Mouse (Mus musculus) thymus, adult 2 months (tissue): ENCODE data around the gene Arrdc5. TPM values are rescaled to one million over a fixed set of nuclear protein-coding genes. Genes with fewer than 3 reads are reported as not detected.

Experiments used
- DNase-seq: peaks from one replicate; pipeline ENCODE4 v3.0.0; 2021
- H3K27ac ChIP-seq: fragments of 200-500 bp; 2 replicates; pipeline ENCODE4 v1.5.1; 2012; ENCODE audit warnings: low read length, control low read depth; ENCODE audit not compliant: control insufficient read depth, insufficient read depth
- H3K27me3 ChIP-seq: fragments of 200-500 bp; 2 replicates; pipeline ENCODE4 v1.6.1; 2012; ENCODE audit warnings: mild to moderate bottlenecking, low read length, moderate library complexity, mixed read lengths; ENCODE audit not compliant: control insufficient read depth, insufficient read depth
- H3K36me3 ChIP-seq: fragments of 200-500 bp; 2 replicates; pipeline ENCODE4 v1.6.1; 2012; ENCODE audit warnings: mild to moderate bottlenecking, low read length, moderate library complexity; ENCODE audit not compliant: control insufficient read depth, insufficient read depth
- H3K4me1 ChIP-seq: fragments of 200-500 bp; replicated peaks from 2 replicates; pipeline ENCODE4 v1.6.1; 2012; ENCODE audit warnings: low read length; ENCODE audit not compliant: control insufficient read depth, insufficient read depth
- H3K4me3 ChIP-seq: fragments of 200-500 bp; 2 replicates; pipeline ENCODE4 v1.5.1; 2012; ENCODE audit warnings: mild to moderate bottlenecking, low read length, control low read depth, moderate library complexity; ENCODE audit not compliant: control insufficient read depth, insufficient read depth
- CTCF ChIP-seq: fragments of 200-500 bp; IDR thresholded peaks from 2 replicates; pipeline ENCODE4 v1.5.1; 2012; ENCODE audit warnings: mild to moderate bottlenecking, control low read depth, low read length, moderate library complexity, borderline replicate concordance; ENCODE audit not compliant: control insufficient read depth, poor library complexity, insufficient read depth; ENCODE audit errors: extremely low read depth
- POLR2A ChIP-seq: fragments of 200-500 bp; IDR thresholded peaks from 2 replicates; pipeline ENCODE4 v1.6.1; 2012; ENCODE audit warnings: mild to moderate bottlenecking, low read length, control low read depth, moderate library complexity; ENCODE audit not compliant: control insufficient read depth, poor library complexity, insufficient read depth; ENCODE audit errors: extremely low read depth
- WGBS: fragments of 180-500 bp; shearing (Covaris S2); methylation state at CpG from one replicate; pipeline ENCODE4 v1.1.7; 2018; 5-methylcytosine and 5-hydroxymethylcytosine counted together
- polyA plus RNA-seq: library from polyadenylated mRNA; depleted of rRNA; stranded (reverse); fragments of >200 nt; gene quantifications from 2 replicates; pipeline ENCODE4 v1.2.3, GENCODE M21; 2012

The Arrdc5 gene
- polyA plus RNA-seq, 1 experiment = not detected

- Histone ChIP-seq H3K27ac (peak overlapping the region; percentile 61; the same call in 1 of the 2 replicates), H3K4me1 (peaks cover 4% of the 10 kb centered on the region), H3K36me3 (no peaks in the 10 kb centered on the region), H3K27me3 (no peaks in the 10 kb centered on the region), H3K4me3 (no peak overlapping the region)
- 82% methylated on average over 3 of the region's 3 CpGs for WGBS
- no peak for TF ChIP-seq CTCF
- no peak for TF ChIP-seq POLR2A
- no peak for DNase-seq
These were observed 30.3 kb downstream of the Arrdc5 start for GRCm38 (mm10) chr17:56269741-56270140.

DNA sequence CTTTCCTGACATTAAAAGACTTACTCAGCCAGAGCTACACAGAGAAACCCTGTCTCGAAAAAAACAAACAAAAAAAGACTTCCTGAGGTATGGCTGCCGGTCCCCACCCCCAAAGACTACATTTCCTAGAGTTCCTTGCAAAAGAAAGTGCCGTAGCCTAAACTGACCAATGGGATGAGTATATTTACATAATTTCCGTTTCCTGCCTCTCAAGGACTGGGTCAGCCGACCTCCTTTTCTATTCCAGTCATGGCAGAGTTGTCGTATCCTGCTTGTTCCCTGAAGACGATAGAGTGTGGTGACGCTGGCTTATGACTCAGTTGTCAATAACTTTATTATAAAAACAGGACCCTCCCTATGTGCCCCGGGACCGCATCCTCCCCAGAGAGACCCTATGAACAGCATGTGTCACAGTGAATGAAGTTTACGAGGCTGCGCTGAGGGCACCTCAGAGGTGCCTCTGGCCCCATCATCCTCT lies 30.9 kb downstream of the Arrdc5 start:
- H3K4me1 ChIP-seq = peaks cover 4% of the 10 kb centered on the region
- H3K4me3 ChIP-seq = peak overlapping the region; percentile 21; the same call in 1 of the 2 replicates
- WGBS = 18% methylated on average over 12 of the region's 12 CpGs
- peak; percentile 63 for DNase-seq
- H3K27me3 ChIP-seq = no peaks in the 10 kb centered on the region
- H3K36me3 ChIP-seq = no peaks in the 10 kb centered on the region
- no peak for TF ChIP-seq POLR2A
- no peak for TF ChIP-seq CTCF
- peak overlapping the region; percentile 75 for H3K27ac ChIP-seq

DNA sequence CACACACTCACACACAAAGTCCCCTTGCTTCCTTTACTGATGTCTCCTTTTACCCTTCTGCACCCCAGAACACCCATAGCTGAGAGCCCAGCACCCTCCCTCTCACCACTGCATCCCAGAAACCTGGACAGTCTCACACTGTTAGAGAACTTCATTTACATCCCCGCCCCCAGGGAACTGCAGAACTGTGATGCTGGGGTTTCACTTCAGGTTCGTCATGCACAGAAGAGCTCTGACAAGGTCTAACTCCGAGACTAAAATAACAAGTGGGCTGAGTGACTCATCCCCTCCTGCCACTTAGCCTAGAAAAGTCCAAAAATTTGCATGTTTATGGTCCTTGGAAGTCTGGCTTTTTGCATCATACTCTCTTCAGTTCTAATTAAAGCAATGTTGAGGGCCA lies 33.8 kb downstream of the Arrdc5 start:
- DNase-seq = no peak
- 79% methylated on average over 3 of the region's 3 CpGs for WGBS
- H3K27ac ChIP-seq = peak overlapping the region; percentile 34; the same call in 1 of the 2 replicates
- no peaks in the 10 kb centered on the region for H3K27me3 ChIP-seq
- peaks cover 11% of the 10 kb centered on the region; the same call in 1 of the 2 replicates for H3K36me3 ChIP-seq
- H3K4me1 ChIP-seq = peaks cover 6% of the 10 kb centered on the region
- H3K4me3 ChIP-seq = no peak overlapping the region
- no peak for TF ChIP-seq CTCF

GRCm38 (mm10) chr17:56265869-56266268 lies 34.2 kb downstream of the Arrdc5 start:
- H3K4me3 ChIP-seq = no peak overlapping the region
- H3K36me3 ChIP-seq = peaks cover 11% of the 10 kb centered on the region; the same call in 1 of the 2 replicates
- DNase-seq = no peak
- H3K27me3 ChIP-seq = no peaks in the 10 kb centered on the region
- peak overlapping the region; percentile 34; the same call in 1 of the 2 replicates for H3K27ac ChIP-seq
- peaks cover 6% of the 10 kb centered on the region for H3K4me1 ChIP-seq
- WGBS = 82% methylated on average over 3 of the region's 3 CpGs
- TF ChIP-seq POLR2A (no peak), CTCF (no peak)

GRCm38 (mm10) chr17:56265011-56265410 lies 35.1 kb downstream of the Arrdc5 start:
- no peak overlapping the region for H3K27ac ChIP-seq
- DNase-seq = no peak
- H3K27me3 ChIP-seq = no peaks in the 10 kb centered on the region
- WGBS = 79% methylated on average over 4 of the region's 4 CpGs
- H3K4me3 ChIP-seq = no peak overlapping the region
- no peak for TF ChIP-seq CTCF
- no peak for TF ChIP-seq POLR2A
- peaks cover 6% of the 10 kb centered on the region for H3K4me1 ChIP-seq
- peaks cover 15% of the 10 kb centered on the region for H3K36me3 ChIP-seq

DNA sequence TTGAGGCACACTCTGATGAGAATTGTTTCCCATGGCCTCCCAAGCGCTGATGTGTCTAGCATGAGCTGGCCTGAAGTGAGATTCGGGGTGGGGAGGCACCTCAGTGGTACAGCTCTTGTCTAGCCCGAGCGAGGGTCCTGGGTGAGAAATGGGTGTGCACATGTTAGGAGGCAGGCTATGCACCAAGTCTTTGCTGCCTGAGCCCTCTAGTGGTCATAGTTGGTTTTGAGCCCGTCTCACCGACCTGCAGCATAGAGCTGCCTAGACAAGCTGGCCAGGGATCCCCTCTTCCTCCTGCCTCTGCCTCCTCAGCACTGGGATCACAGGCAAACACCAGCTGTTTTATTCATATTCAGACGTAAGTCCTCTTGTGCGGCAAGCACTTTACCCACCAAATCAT lies 36.1 kb downstream of the Arrdc5 start:
- TF ChIP-seq CTCF (peak; percentile 85; the same call in 1 of the 2 replicates), POLR2A (no peak)
- peak; percentile 82 for DNase-seq
- Histone ChIP-seq H3K4me3 (no peak overlapping the region), H3K27ac (no peak overlapping the region), H3K27me3 (no peaks in the 10 kb centered on the region), H3K36me3 (peaks cover 22% of the 10 kb centered on the region), H3K4me1 (0 out of 2 replicates have a peak, but pooled peaks cover 7% of the 10 kb centered on the region)
- WGBS = 40% methylated on average over 8 of the region's 8 CpGs

GRCm38 (mm10) chr17:56262645-56263094 lies 37.4 kb downstream of the Arrdc5 start:
- no peaks in the 10 kb centered on the region for H3K27me3 ChIP-seq
- H3K27ac ChIP-seq = no peak overlapping the region
- peaks cover 22% of the 10 kb centered on the region for H3K36me3 ChIP-seq
- 98% methylated on average over 3 of the region's 3 CpGs for WGBS
- no peak for TF ChIP-seq POLR2A
- no peak for TF ChIP-seq CTCF
- H3K4me1 ChIP-seq = peaks cover 16% of the 10 kb centered on the region
- DNase-seq = no peak
- H3K4me3 ChIP-seq = no peak overlapping the region
